Mouse (Mus musculus) cerebellum, postnatal 25 days (tissue): ENCODE measurements around the gene Bcat1.
A peak's percentile ranks its signal among the peaks of the same experiment; 100 is the strongest.

Experiments used
- DNase-seq, 2 experiments: peaks; one replicate each; pipeline ENCODE4 v3.0.0; 2021; ENCODE audit warnings: mixed read lengths in 2 of 2

Gene Bcat1

GRCm38 (mm10) chr6:145052669-145053068 lies 23.3 kb downstream of the Bcat1 start:
- DNase-seq, result no peak

- DNase-seq, result no peak
These were observed 25.1 kb downstream of the Bcat1 start for GRCm38 (mm10) chr6:145050899-145051298.

GRCm38 (mm10) chr6:145048131-145048997 lies 27.6 kb downstream of the Bcat1 start:
- peak; percentile 71 to 74 for DNase-seq

- DNase-seq, result peak; percentile 55 to 66
These were observed 28.5 kb downstream of the Bcat1 start for GRCm38 (mm10) chr6:145047445-145047857.

GRCm38 (mm10) chr6:145046266-145046890 lies 29.6 kb downstream of the Bcat1 start:
- DNase-seq, result peak in 1 of 2 experiments; percentile 31

GRCm38 (mm10) chr6:145044916-145045574 lies 30.9 kb downstream of the Bcat1 start:
- DNase-seq, result no peak

- no peak for DNase-seq
These were observed 35.3 kb downstream of the Bcat1 start for GRCm38 (mm10) chr6:145040732-145041131.

- no peak for DNase-seq
These were observed 38.4 kb downstream of the Bcat1 start for GRCm38 (mm10) chr6:145037626-145038025.

GRCm38 (mm10) chr6:145035412-145035811 lies 40.6 kb downstream of the Bcat1 start:
- DNase-seq, result no peak

GRCm38 (mm10) chr6:145030587-145030986 lies 45.4 kb downstream of the Bcat1 start:
- DNase-seq, result no peak

GRCm38 (mm10) chr6:145023990-145024389 lies 52.0 kb downstream of the Bcat1 start:
- DNase-seq, result no peak

- DNase-seq, result peak in 1 of 2 experiments; percentile 58
These were observed 52.8 kb downstream of the Bcat1 start for GRCm38 (mm10) chr6:145022966-145023725.

GRCm38 (mm10) chr6:145022349-145022748 lies 53.6 kb downstream of the Bcat1 start:
- DNase-seq, result no peak

GRCm38 (mm10) chr6:145020553-145020952 lies 55.4 kb downstream of the Bcat1 start:
- DNase-seq, result no peak

GRCm38 (mm10) chr6:145018295-145018694 lies 57.7 kb downstream of the Bcat1 start:
- DNase-seq, result peak; percentile 94 to 96

GRCm38 (mm10) chr6:145017508-145017907 lies 58.5 kb downstream of the Bcat1 start:
- DNase-seq, result no peak

GRCm38 (mm10) chr6:145016639-145017038 lies 59.3 kb downstream of the Bcat1 start:
- DNase-seq, result no peak

- DNase-seq, result no peak
These were observed 61.0 kb downstream of the Bcat1 start for GRCm38 (mm10) chr6:145014944-145015343.

- no peak for DNase-seq
These were observed 63.3 kb downstream of the Bcat1 start for GRCm38 (mm10) chr6:145012699-145013098.

- no peak for DNase-seq
These were observed 64.8 kb downstream of the Bcat1 start for GRCm38 (mm10) chr6:145011141-145011540.

GRCm38 (mm10) chr6:145009859-145010818 lies 65.8 kb downstream of the Bcat1 start:
- peak; percentile 70 to 81 for DNase-seq
